Mouse (Mus musculus) neural tube, embryonic 10.5 days (tissue): ENCODE measurements around the gene Kbtbd2.

Source experiments
- DNase-seq: peaks from one replicate; pipeline ENCODE4 v3.0.0-alpha.2; 2017; ENCODE audit warnings: low spot score; ENCODE audit errors: extremely low spot score

Gene Kbtbd2

GRCm38 (mm10) chr6:56787668-56788067 is 9.9 kb downstream of the Kbtbd2 start:
- no peak for DNase-seq

- no peak for DNase-seq
Measured at GRCm38 (mm10) chr6:56785068-56785467, 12.5 kb downstream of the Kbtbd2 start.

- DNase-seq: no peak
Measured at GRCm38 (mm10) chr6:56783561-56784272, 13.9 kb downstream of the Kbtbd2 start.

GRCm38 (mm10) chr6:56779636-56780035 is 18.0 kb downstream of the Kbtbd2 start:
- no peak for DNase-seq

GRCm38 (mm10) chr6:56775816-56776215 is 21.8 kb downstream of the Kbtbd2 start:
- DNase-seq: no peak

- DNase-seq: no peak
Measured at GRCm38 (mm10) chr6:56765696-56766095, 31.9 kb downstream of the Kbtbd2 start.

GRCm38 (mm10) chr6:56765265-56765664 is 32.3 kb downstream of the Kbtbd2 start:
- no peak for DNase-seq

- DNase-seq: no peak
Measured at GRCm38 (mm10) chr6:56759324-56759723, 38.3 kb downstream of the Kbtbd2 start.

GRCm38 (mm10) chr6:56756117-56756516 is 41.5 kb downstream of the Kbtbd2 start:
- DNase-seq: no peak

- DNase-seq: no peak
Measured at GRCm38 (mm10) chr6:56753719-56754118, 43.9 kb downstream of the Kbtbd2 start.

GRCm38 (mm10) chr6:56745950-56746543 is 51.6 kb downstream of the Kbtbd2 start:
- no peak for DNase-seq

- no peak for DNase-seq
Measured at GRCm38 (mm10) chr6:56732545-56732944, 65.1 kb downstream of the Kbtbd2 start.
